Mouse (Mus musculus): ENCODE measurements around the gene Spen. TPM values are rescaled to one million over a fixed set of nuclear protein-coding genes. Genes with fewer than 3 reads are reported as not detected.

The Spen gene
- total and polyA plus RNA-seq, 2 experiments from 2014 or later: 13.6 to 20.0 TPM

DNA sequence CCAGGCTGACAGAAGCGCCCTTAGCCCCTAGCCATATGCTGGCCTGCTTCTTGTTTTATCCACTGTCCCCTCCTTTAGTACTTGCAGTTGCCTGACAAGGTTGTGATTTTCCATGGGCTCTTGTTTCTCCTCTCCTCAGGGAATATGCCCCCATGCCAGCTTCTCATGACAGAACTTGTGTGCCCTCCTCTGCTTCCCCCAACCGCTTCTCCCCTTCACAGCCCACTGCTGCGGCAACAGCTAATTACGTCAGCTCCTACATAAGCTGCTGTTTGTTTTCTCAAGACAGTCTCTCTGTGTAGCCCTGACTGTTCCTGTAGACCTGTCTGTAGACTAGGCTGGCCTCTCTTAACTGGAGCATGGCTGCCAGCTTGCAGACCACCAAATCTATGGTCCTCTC is 82.9 kb downstream of the Spen start:
- Histone ChIP-seq H3K9ac (replicated peaks; ENCODE audit: low read length, poor library complexity, severe bottlenecking) (no peak overlapping the region), H3K9me3 (ENCODE audit: low read length) (no peaks in the 10 kb centered on the region), H3K36me3 (ENCODE audit: insufficient read depth, low read length) (peaks cover 14% of the 10 kb centered on the region), H3K4me3 (ENCODE audit: low read depth, low read length) (no peak overlapping the region), H3K4me1 (ENCODE audit: insufficient read depth, low read length) (no peaks in the 10 kb centered on the region), H3K27me3 (ENCODE audit: insufficient read depth, low read length) (no peaks in the 10 kb centered on the region), H3K4me2 (ENCODE audit: low read depth, low read length, poor library complexity, severe bottlenecking) (no peak overlapping the region), H3K27ac (ENCODE audit: low read depth, low read length) (no peak overlapping the region)
- ATAC-seq (ENCODE audit: low FRiP score): no peak
- TF ChIP-seq CTCF (IDR thresholded peaks at IDR 0.05): no peak
- DNase-seq (ENCODE audit: low spot score): no peak
- 85% methylated on average over 4 of the region's 4 CpGs for WGBS

DNA sequence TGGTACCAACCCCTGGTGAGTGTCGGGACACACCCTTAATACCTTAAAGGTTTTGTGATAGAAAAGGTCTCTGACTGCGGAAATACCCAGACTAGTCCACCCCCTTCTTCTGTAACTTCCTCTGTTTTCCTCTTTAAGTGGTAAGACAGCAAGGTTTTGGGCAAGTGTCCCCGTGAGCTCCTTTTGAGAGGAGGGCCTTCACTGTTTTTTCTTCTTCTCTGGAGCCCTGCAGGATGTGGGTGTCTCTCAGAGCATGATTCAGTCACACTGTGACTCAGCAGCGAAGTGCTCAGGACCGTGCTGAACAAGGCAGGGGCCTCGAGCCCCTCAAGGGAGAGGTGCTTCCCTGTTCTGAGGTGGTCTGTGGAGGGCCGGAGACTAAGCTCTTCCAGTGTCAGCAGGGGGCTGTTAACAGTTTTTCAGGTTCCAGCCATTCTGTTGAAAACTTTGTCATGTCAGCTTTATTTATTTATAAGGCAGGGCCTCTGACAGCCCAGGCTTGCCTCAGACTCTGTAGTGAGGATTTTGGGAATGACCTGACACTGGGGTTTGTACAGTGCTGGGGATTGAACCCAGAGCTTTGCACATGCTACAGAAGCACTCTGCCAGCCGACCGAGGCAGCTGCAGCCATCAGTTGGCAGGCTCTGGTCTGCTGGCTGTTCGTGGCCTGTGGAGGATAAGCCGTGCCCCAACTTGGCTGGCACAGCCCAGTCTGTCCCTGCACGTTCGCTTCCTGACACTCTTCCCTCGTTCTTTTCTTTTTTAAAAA is 83.6 kb downstream of the Spen start:
- H3K36me3 ChIP-seq (ENCODE audit: insufficient read depth, low read length): peaks cover 13% of the 10 kb centered on the region
- H3K4me3 ChIP-seq (ENCODE audit: low read depth, low read length): no peak overlapping the region
- no peaks in the 10 kb centered on the region for H3K9me3 ChIP-seq (ENCODE audit: low read length)
- no peaks in the 10 kb centered on the region for H3K27me3 ChIP-seq (ENCODE audit: insufficient read depth, low read length)
- no peak for ATAC-seq (ENCODE audit: low FRiP score)
- no peak overlapping the region for H3K9ac ChIP-seq (replicated peaks; ENCODE audit: low read length, poor library complexity, severe bottlenecking)
- TF ChIP-seq CTCF (IDR thresholded peaks at IDR 0.05): no peak
- H3K27ac ChIP-seq (ENCODE audit: low read depth, low read length): no peak overlapping the region
- H3K4me1 ChIP-seq (ENCODE audit: insufficient read depth, low read length): no peaks in the 10 kb centered on the region
- WGBS: 76% methylated on average over 14 of the region's 14 CpGs
- no peak overlapping the region for H3K4me2 ChIP-seq (ENCODE audit: low read depth, low read length, poor library complexity, severe bottlenecking)
- no peak for DNase-seq (ENCODE audit: low spot score)

DNA sequence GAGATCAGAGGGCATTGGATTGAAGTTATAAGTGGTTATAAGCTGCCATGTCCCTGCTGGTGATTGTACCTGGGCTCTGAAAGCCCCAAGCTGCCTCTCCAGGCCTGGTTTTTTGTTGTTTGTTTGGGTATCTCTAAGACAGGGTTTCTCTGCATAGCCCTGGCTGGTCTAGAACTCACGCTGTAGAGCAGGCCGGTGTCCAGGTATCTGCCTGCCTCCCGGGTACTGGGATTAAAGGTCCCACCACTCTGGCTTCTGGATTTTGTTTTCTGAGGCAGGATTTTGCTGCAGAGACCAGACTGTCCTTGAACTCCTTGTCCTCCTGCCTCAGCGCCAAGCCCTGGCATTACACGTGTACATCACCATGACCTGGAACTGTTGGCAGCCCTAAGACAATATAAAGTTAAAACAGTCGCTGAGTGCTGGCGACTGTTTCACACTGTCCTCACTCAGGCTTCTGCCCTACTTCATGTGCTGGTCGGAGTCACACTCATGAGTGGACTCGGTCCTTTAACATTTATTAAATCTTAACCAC is 86.4 kb downstream of the Spen start:
- Histone ChIP-seq H3K27me3 (ENCODE audit: insufficient read depth, low read length) (no peaks in the 10 kb centered on the region), H3K9ac (replicated peaks; ENCODE audit: low read length, poor library complexity, severe bottlenecking) (no peak overlapping the region), H3K36me3 (ENCODE audit: insufficient read depth, low read length) (peaks cover 36% of the 10 kb centered on the region), H3K27ac (ENCODE audit: low read depth, low read length) (no peak overlapping the region), H3K9me3 (ENCODE audit: low read length) (no peaks in the 10 kb centered on the region), H3K4me2 (ENCODE audit: low read depth, low read length, poor library complexity, severe bottlenecking) (no peak overlapping the region), H3K4me1 (ENCODE audit: insufficient read depth, low read length) (no peaks in the 10 kb centered on the region), H3K4me3 (ENCODE audit: low read depth, low read length) (no peak overlapping the region)
- no peak for DNase-seq (ENCODE audit: low spot score)
- no peak for TF ChIP-seq CTCF (IDR thresholded peaks at IDR 0.05)
- 95% methylated on average over 9 of the region's 9 CpGs for WGBS
- no peak for ATAC-seq (ENCODE audit: low FRiP score)

DNA sequence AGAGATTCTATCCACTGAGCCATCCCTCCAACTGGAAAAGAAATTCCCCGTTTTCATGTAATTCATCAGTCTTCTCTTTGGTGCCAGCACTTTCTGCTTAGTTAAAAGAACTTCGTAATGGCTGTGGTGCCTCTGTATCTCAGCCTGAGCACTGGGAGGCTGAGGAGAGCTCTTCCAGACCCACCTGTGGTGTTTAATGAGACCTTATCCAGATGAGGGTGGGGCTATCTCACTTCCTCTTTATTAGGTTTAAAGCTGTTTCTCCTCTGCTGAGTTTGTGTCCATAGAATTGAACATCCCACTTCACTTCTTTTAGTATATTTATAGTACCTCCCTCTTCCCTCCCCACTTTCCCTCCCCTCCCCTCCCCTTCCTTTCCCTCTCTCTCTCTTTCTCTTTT is 87.1 kb downstream of the Spen start:
- Histone ChIP-seq H3K4me2 (ENCODE audit: low read depth, low read length, poor library complexity, severe bottlenecking) (no peak overlapping the region), H3K4me3 (ENCODE audit: low read depth, low read length) (no peak overlapping the region), H3K4me1 (ENCODE audit: insufficient read depth, low read length) (no peaks in the 10 kb centered on the region), H3K27ac (ENCODE audit: low read depth, low read length) (no peak overlapping the region), H3K36me3 (ENCODE audit: insufficient read depth, low read length) (peaks cover 39% of the 10 kb centered on the region), H3K27me3 (ENCODE audit: insufficient read depth, low read length) (no peaks in the 10 kb centered on the region), H3K9me3 (ENCODE audit: low read length) (no peaks in the 10 kb centered on the region), H3K9ac (replicated peaks; ENCODE audit: low read length, poor library complexity, severe bottlenecking) (no peak overlapping the region)
- no peak for DNase-seq (ENCODE audit: low spot score)
- no peak for ATAC-seq (ENCODE audit: low FRiP score)
- TF ChIP-seq CTCF (IDR thresholded peaks at IDR 0.05): no peak
- 91% methylated on average over 2 of the region's 2 CpGs for WGBS

DNA sequence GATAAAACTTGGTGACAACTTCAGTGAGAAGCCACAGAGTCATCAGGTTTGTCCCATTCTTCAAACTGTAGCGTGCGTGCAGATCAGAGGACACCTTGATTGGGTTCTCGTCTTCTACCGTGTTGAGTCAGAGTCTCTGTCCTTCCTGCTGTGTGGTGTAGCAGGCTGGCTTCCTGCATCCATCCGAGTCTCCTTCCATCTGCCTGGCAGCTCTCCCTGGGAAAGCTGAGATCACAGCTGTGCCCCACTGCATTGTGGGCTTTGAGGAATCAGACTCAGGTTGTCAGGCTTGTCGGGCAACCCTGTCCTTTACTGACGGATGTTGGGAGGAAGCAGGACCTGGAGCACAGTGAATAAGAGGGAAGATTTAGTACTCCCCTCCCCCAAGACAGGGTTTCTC is 92.2 kb downstream of the Spen start:
- Histone ChIP-seq H3K27me3 (ENCODE audit: insufficient read depth, low read length) (no peaks in the 10 kb centered on the region), H3K27ac (ENCODE audit: low read depth, low read length) (no peak overlapping the region), H3K9me3 (ENCODE audit: low read length) (no peaks in the 10 kb centered on the region), H3K9ac (replicated peaks; ENCODE audit: low read length, poor library complexity, severe bottlenecking) (no peak overlapping the region), H3K4me1 (ENCODE audit: insufficient read depth, low read length) (0 out of 2 replicates have a peak, but pooled peaks cover 7% of the 10 kb centered on the region), H3K4me3 (ENCODE audit: low read depth, low read length) (no peak overlapping the region), H3K36me3 (ENCODE audit: insufficient read depth, low read length) (peaks cover 26% of the 10 kb centered on the region), H3K4me2 (ENCODE audit: low read depth, low read length, poor library complexity, severe bottlenecking) (no peak overlapping the region)
- DNase-seq (ENCODE audit: low spot score) (no peak), ATAC-seq (ENCODE audit: low FRiP score) (no peak)
- WGBS: 79% methylated on average over 7 of the region's 7 CpGs
- no peak for TF ChIP-seq CTCF (IDR thresholded peaks at IDR 0.05)

DNA sequence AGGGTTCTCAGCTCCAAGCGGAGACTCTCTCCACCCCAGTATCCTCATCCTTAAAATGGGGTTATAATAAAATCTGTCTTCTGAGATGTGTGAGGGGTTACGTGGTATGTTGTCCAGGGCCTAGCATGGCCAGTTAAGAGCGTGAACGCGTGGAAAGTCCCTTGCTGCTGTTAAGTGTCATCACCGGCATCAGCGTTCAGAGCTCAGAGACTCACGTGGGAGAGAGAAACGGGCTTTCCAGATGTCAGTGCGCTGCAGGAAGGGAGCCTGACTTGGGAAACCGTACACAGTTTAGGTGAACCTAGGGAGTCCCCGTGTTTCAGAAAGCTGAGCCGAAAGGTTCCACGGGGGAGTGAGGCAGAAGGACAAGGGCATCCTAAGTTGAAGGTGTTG is 93.1 kb downstream of the Spen start:
- TF ChIP-seq CTCF (IDR thresholded peaks at IDR 0.05): no peak
- no peaks in the 10 kb centered on the region for H3K9me3 ChIP-seq (ENCODE audit: low read length)
- peak overlapping the region; percentile 88 for H3K4me2 ChIP-seq (ENCODE audit: low read depth, low read length, poor library complexity, severe bottlenecking)
- ATAC-seq (ENCODE audit: low FRiP score): no peak
- peak overlapping the region; percentile 83; the same call in 1 of the 2 replicates for H3K27ac ChIP-seq (ENCODE audit: low read depth, low read length)
- no peaks in the 10 kb centered on the region for H3K27me3 ChIP-seq (ENCODE audit: insufficient read depth, low read length)
- peak overlapping the region; percentile 99 for H3K4me3 ChIP-seq (ENCODE audit: low read depth, low read length)
- H3K4me1 ChIP-seq (ENCODE audit: insufficient read depth, low read length): 0 out of 2 replicates have a peak, but pooled peaks cover 7% of the 10 kb centered on the region
- 11% methylated on average over 14 of the region's 14 CpGs for WGBS
- peaks cover 26% of the 10 kb centered on the region for H3K36me3 ChIP-seq (ENCODE audit: insufficient read depth, low read length)
- peak overlapping the region; percentile 92 for H3K9ac ChIP-seq (replicated peaks; ENCODE audit: low read length, poor library complexity, severe bottlenecking)
- no peak for DNase-seq (ENCODE audit: low spot score)

All from midbrain, postnatal 0 days (tissue).